Mouse (Mus musculus) E14TG2a.4 (cell line): ENCODE measurements around the gene Myh9.

Experiments
- CTCF ChIP-seq: conservative IDR thresholded peaks from 2 replicates; pipeline ENCODE4 v1.5.1; 2014; ENCODE audit warnings: low read length
- POU5F1 ChIP-seq: IDR thresholded peaks from 2 replicates; pipeline ENCODE4 v1.6.1; 2014; ENCODE audit warnings: low read length, borderline replicate concordance

DNA sequence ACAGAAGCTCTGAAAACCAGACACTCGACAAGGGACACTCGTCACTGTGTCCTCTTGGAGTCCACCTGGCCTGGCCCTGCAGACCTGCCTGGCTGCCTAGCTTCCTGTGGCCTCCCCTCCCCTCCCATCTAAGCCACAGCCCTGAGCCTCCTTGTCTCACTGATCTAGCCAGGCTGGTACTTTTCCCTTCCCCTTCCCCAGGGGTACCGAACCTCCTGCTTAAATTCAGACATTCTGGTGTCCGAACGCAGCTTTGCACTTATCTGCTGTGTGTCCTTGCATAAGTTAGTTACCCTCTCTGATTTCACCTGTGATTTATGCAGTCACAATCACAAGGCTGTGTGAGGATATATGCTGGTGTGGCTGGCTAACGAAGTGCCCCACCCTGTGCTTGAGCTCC is 40.3 kb upstream of the Myh9 start:
- TF ChIP-seq CTCF (no peak), POU5F1 (no peak)
